Comparison of ENCODE assay signal across 9 mouse cellular contexts in genomic region chr12:55495114-55495901, GRCm38 (mm10). TPM values are rescaled to one million over a fixed set of nuclear protein-coding genes. Genes with fewer than 3 reads are reported as not detected.
A peak's percentile ranks its signal among the peaks of the same experiment; 100 is the strongest.
DNase-seq lines count a peak whose midpoint lies in the region; ATAC-seq and TF ChIP-seq lines count a peak whose summit lies in the region.
"Had no signal": no experiment of that assay in that cellular context is flagged by ENCODE, and none has a peak within 500 bp of the region (broad histone marks: within the 10 kb centered on the region; RNA-seq: fewer than 3 reads in every experiment).

No protein-coding gene starts in this region.

- 0 out of 2 replicates have a peak, but pooled peaks cover 6% of the 10 kb centered on the region for H3K27me3 ChIP-seq in liver, embryonic 12.5 days (replicated peaks)
- H3K27me3 ChIP-seq in cerebellum, adult 2 months (ENCODE audit: control insufficient read depth, insufficient read depth, low read length), result no peaks in the 10 kb centered on the region
- H3K27me3 ChIP-seq: neural tube, embryonic 13.5 days had no signal

- no peak for TF ChIP-seq POLR2A in cerebellum, adult 2 months (IDR thresholded peaks at IDR 0.05; ENCODE audit: borderline replicate concordance, insufficient read depth, low read length)

- H3K27ac ChIP-seq in liver, embryonic 12.5 days, result no peak overlapping the region
- H3K27ac ChIP-seq in cerebellum, adult 2 months (ENCODE audit: insufficient read depth, low read length), result no peak overlapping the region
- H3K27ac ChIP-seq: neural tube, embryonic 13.5 days had no signal

- H3K9ac ChIP-seq in liver, embryonic 12.5 days, result no peak overlapping the region
- H3K9ac ChIP-seq: neural tube, embryonic 13.5 days had no signal

- peak; percentile 77 for TF ChIP-seq CTCF in cerebellum, adult 2 months (IDR thresholded peaks at IDR 0.05; ENCODE audit: borderline replicate concordance, insufficient read depth, low read depth, low read length)

- no peaks in the 10 kb centered on the region for H3K9me3 ChIP-seq in liver, embryonic 12.5 days (replicated peaks)
- H3K9me3 ChIP-seq: neural tube, embryonic 13.5 days had no signal

- ATAC-seq in liver, embryonic 12.5 days, result no peak
- ATAC-seq in granulocyte monocyte progenitor cell, adult 5-6 weeks (replicated peaks; ENCODE audit: poor library complexity, severe bottlenecking), result 0 out of 2 replicates have a peak, but pooled peaks have one; percentile 7

- intact Hi-C loops in left cerebral cortex, postnatal 25 days (cut with DNase I), result no loop called here

- DNase-seq in liver, result peak; percentile 65
- peak; percentile 51 for DNase-seq in Muller cell, postnatal 12 days (ENCODE audit: inconsistent ontology term)
- DNase-seq in cerebellum, adult 2 months, result peak; percentile 76 to 81
- peak; percentile 60 to 66 for DNase-seq in left cerebral cortex, postnatal 25 days (ENCODE audit: low spot score in 2 of 2)
- DNase-seq in ovary, postnatal 14 days (ENCODE audit: low spot score), result peak; percentile 56
- DNase-seq in thymus, postnatal 36 days, result peak; percentile 74 to 79

- no peak overlapping the region for H3K4me2 ChIP-seq in liver, embryonic 12.5 days
- H3K4me2 ChIP-seq: neural tube, embryonic 13.5 days had no signal

- no peak overlapping the region for H3K4me3 ChIP-seq in liver, embryonic 12.5 days
- H3K4me3 ChIP-seq in cerebellum, adult 2 months (replicated peaks; ENCODE audit: insufficient read depth, low read depth, low read length), result no peak overlapping the region
- H3K4me3 ChIP-seq: neural tube, embryonic 13.5 days had no signal

- WGBS in liver, embryonic 12.5 days (ENCODE audit: insufficient replicate concordance), result 31% methylated on average over 9 of the region's 9 CpGs
- 31% methylated on average over 9 of the region's 9 CpGs for WGBS in cerebellum, adult 2 months

- peaks cover 8% of the 10 kb centered on the region for H3K36me3 ChIP-seq in liver, embryonic 12.5 days

- peaks cover 35% of the 10 kb centered on the region for H3K4me1 ChIP-seq in liver, embryonic 12.5 days
- H3K4me1 ChIP-seq in cerebellum, adult 2 months (ENCODE audit: control insufficient read depth, insufficient read depth, low read length), result no peaks in the 10 kb centered on the region

RNA-seq across cellular contexts. Expression of gene Nfkbia, which starts 2.9 kb away (rescaled TPM):
- 14.5 and 15.7 TPM in 2 replicates for polyA plus RNA-seq in liver, embryonic 12.5 days (2016; fragmentation: Nextera tagmentation; extraction: Ambion mirVana)
- polyA plus RNA-seq in cerebellum, adult 2 months (2012; rRNA removed), result 39.1 and 45.7 TPM in 2 replicates
- 7.5 and 15.3 TPM in 2 replicates for total RNA-seq in granulocyte monocyte progenitor cell, adult 5-6 weeks (2014; fragmentation: Nextera tagmentation)
- 65.5 and 75.3 TPM in 2 replicates for total RNA-seq in granulocyte monocyte progenitor cell, adult 5-6 weeks (2017)
- 10 to 100 TPM; 28.5 to 31.7 TPM for total RNA-seq in left cerebral cortex, postnatal 25 days (2021)
